Mouse (Mus musculus): ENCODE data around the gene Art1.

- TF ChIP-seq POLR2A (IDR thresholded peaks at IDR 0.05; ENCODE audit: borderline replicate concordance, insufficient read depth, low read length), result no peak
- no peak for TF ChIP-seq CTCF (IDR thresholded peaks at IDR 0.05; ENCODE audit: borderline replicate concordance, insufficient read depth, low read depth, low read length)
Observed at GRCm38 (mm10) chr7:102062203-102062602, 39.3 kb upstream of the Art1 start.

Measured in cerebellum, adult 2 months (tissue).